8 mouse cellular contexts compared by ENCODE assay signal in genomic region chr6:145210816-145211338, GRCm38 (mm10). TPM values are rescaled to one million over a fixed set of nuclear protein-coding genes. Genes with fewer than 3 reads are reported as not detected.
DNase-seq lines count a peak whose midpoint lies in the region; ATAC-seq lines count a peak whose summit lies in the region.

Gene Casc1 (minus strand): TSS chr6:145211005.
Gene Etfrf1 (plus strand): TSS chr6:145211134.

- peak within 1 kb of the TSS; percentile 95 for H3K27ac ChIP-seq in hindbrain, embryonic 11.5 days (ENCODE audit: low read depth, low read length)

- peak; percentile 99 for DNase-seq in Muller cell, postnatal 12 days (ENCODE audit: inconsistent ontology term)
- peak; percentile 100 for DNase-seq in cerebellum, adult 9-11 months
- DNase-seq in frontal cortex, adult 2 months (ENCODE audit: extremely low spot score in 1 of 2, low spot score in 1 of 2): peak; percentile 99 to 100
- peak; percentile 99 for DNase-seq in hindbrain, embryonic 11.5 days (ENCODE audit: low spot score)
- DNase-seq in layer of hippocampus, postnatal 10 days (ENCODE audit: low spot score in 2 of 2): peak; percentile 95 to 96
- DNase-seq in lung, postnatal 10 days: peak; percentile 100
- peak; percentile 97 for DNase-seq in ovary, postnatal 36 days (ENCODE audit: low spot score)
- DNase-seq in thymus, postnatal 25 days: peak; percentile 99

- H3K4me3 ChIP-seq in hindbrain, embryonic 11.5 days (ENCODE audit: low read depth, low read length): peak within 1 kb of the TSS; percentile 77

- ATAC-seq in hindbrain, embryonic 11.5 days (ENCODE audit: low FRiP score): peak; percentile 100

- no peaks in the 10 kb centered on the region for H3K36me3 ChIP-seq in hindbrain, embryonic 11.5 days (ENCODE audit: control insufficient read depth, insufficient read depth, low read length)

- 0% methylated on average over 34 of the region's 36 CpGs for WGBS in hindbrain, embryonic 11.5 days

- peak within 1 kb of the TSS; percentile 83 for H3K9ac ChIP-seq in hindbrain, embryonic 11.5 days (ENCODE audit: low read depth, low read length)

- H3K4me2 ChIP-seq in hindbrain, embryonic 11.5 days (replicated peaks; ENCODE audit: low read depth, low read length): peak within 1 kb of the TSS; percentile 68

- no peaks in the 10 kb centered on the region for H3K4me1 ChIP-seq in hindbrain, embryonic 11.5 days (replicated peaks; ENCODE audit: control insufficient read depth, insufficient read depth, low read length)

- H3K9me3 ChIP-seq in hindbrain, embryonic 11.5 days (ENCODE audit: control insufficient read depth, low read length): no peaks in the 10 kb centered on the region

- no peaks in the 10 kb centered on the region for H3K27me3 ChIP-seq in hindbrain, embryonic 11.5 days (ENCODE audit: control insufficient read depth, insufficient read depth, low read length)

RNA-seq across cellular contexts. Expression of gene Casc1, which starts in this region (rescaled TPM):
- 1.0 and 1.1 TPM in 2 replicates for polyA plus RNA-seq in frontal cortex, adult 2 months (2012; rRNA removed)
- polyA plus RNA-seq in hindbrain, embryonic 11.5 days (2014; fragmentation: Nextera tagmentation; extraction: Ambion mirVana): 0.91 and 1.2 TPM in 2 replicates
- total RNA-seq in layer of hippocampus, postnatal 10 days (2021): 1 to 10 TPM; 1.4 to 2.2 TPM

RNA-seq across cellular contexts. Expression of gene Etfrf1, which starts in this region (rescaled TPM):
- 29.5 and 30.9 TPM in 2 replicates for polyA plus RNA-seq in frontal cortex, adult 2 months (2012; rRNA removed)
- 40.1 and 40.6 TPM in 2 replicates for polyA plus RNA-seq in hindbrain, embryonic 11.5 days (2014; fragmentation: Nextera tagmentation; extraction: Ambion mirVana)
- total RNA-seq in layer of hippocampus, postnatal 10 days (2021): 10 to 100 TPM; 20.3 to 22.6 TPM

Comparison
In these comparisons a context has a peak if more than half of its experiments do, and no peak if none do; other contexts are left out.
1. Peak in every context shown above with its lines: DNase-seq, ATAC-seq, H3K4me3 ChIP-seq and H3K27ac ChIP-seq.